Mouse (Mus musculus): ENCODE measurements at regions not wholly inside any gene's neighbourhood (a gene's known extent, or its start where the extent isn't known, plus 50 kb on each side); places are given as distances from the start of the nearest gene placed in this dataset.

GRCm38 (mm10) chr13:26405757-26406156 lies 364.2 kb downstream of the Hdgfl1 start:
- TF ChIP-seq POLR2A (IDR thresholded peaks at IDR 0.05; ENCODE audit: insufficient read depth, low read length) = no peak
- TF ChIP-seq EP300 (IDR thresholded peaks at IDR 0.05; ENCODE audit: insufficient read depth, low read depth, low read length) = no peak
- TF ChIP-seq CTCF (IDR thresholded peaks at IDR 0.05; ENCODE audit: low read depth, low read length) = no peak

Measured in ES-Bruce4 (cell line).